Mouse (Mus musculus): ENCODE measurements around the gene Peli2. TPM values are rescaled to one million over a fixed set of nuclear protein-coding genes. Genes with fewer than 3 reads are reported as not detected.

Gene Peli2
- polyA plus RNA-seq, 2 experiments = 9.1 to 14.5 TPM

GRCm38 (mm10) chr14:48125971-48126370 lies 5.3 kb downstream of the Peli2 start:
- no peak for TF ChIP-seq POLR2A (IDR thresholded peaks at IDR 0.05; ENCODE audit: borderline replicate concordance, extremely low read depth, insufficient read depth, insufficient read length)
- ATAC-seq (ENCODE audit: low FRiP score, low read depth) = no peak
- no peak for DNase-seq (ENCODE audit: low spot score)
- WGBS = 85% methylated on average over 6 of the region's 6 CpGs
- H3K4me1 ChIP-seq (ENCODE audit: control insufficient read depth, insufficient read depth, low read length) = peaks cover 36% of the 10 kb centered on the region
- H3K27me3 ChIP-seq (ENCODE audit: control insufficient read depth, insufficient read depth, low read length) = no peaks in the 10 kb centered on the region
- no peak overlapping the region for H3K9ac ChIP-seq (ENCODE audit: low read depth, low read length, severe bottlenecking)
- H3K9me3 ChIP-seq (ENCODE audit: control insufficient read depth, low read length) = no peaks in the 10 kb centered on the region
- no peak overlapping the region for H3K4me3 ChIP-seq (replicated peaks; ENCODE audit: low read length)
- no peak overlapping the region for H3K4me2 ChIP-seq (replicated peaks; ENCODE audit: low read depth, low read length, severe bottlenecking)
- H3K36me3 ChIP-seq (ENCODE audit: control insufficient read depth, insufficient read depth, low read length) = no peaks in the 10 kb centered on the region
- no peak overlapping the region for H3K27ac ChIP-seq (replicated peaks; ENCODE audit: low read depth, low read length)

DNA sequence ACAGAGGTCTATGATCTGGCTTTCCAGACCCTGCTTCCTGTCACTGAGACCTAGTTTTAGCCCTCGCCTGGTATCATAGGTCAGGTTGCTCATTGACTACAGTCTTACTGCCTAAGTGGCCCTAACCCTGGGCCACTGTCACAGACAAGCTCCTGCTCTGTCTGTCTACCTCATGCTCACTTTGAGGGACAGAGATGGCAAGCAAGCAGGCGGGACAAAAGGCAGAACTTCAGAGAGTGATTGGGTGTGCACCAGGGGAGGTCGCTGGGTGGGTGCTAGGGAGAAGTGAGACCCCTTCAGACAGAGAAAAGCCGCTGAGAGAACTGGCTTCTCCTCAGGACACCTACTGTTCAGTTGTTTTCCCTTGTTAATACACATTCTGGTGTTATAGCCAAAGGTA lies 6.3 kb downstream of the Peli2 start:
- Histone ChIP-seq H3K27me3 (ENCODE audit: control insufficient read depth, insufficient read depth, low read length) (no peaks in the 10 kb centered on the region), H3K4me1 (ENCODE audit: control insufficient read depth, insufficient read depth, low read length) (peaks cover 44% of the 10 kb centered on the region), H3K4me2 (replicated peaks; ENCODE audit: low read depth, low read length, severe bottlenecking) (no peak overlapping the region), H3K27ac (replicated peaks; ENCODE audit: low read depth, low read length) (no peak overlapping the region), H3K36me3 (ENCODE audit: control insufficient read depth, insufficient read depth, low read length) (no peaks in the 10 kb centered on the region), H3K9me3 (ENCODE audit: control insufficient read depth, low read length) (no peaks in the 10 kb centered on the region), H3K4me3 (replicated peaks; ENCODE audit: low read length) (no peak overlapping the region), H3K9ac (ENCODE audit: low read depth, low read length, severe bottlenecking) (no peak overlapping the region)
- ATAC-seq (ENCODE audit: low FRiP score, low read depth) (no peak), DNase-seq (ENCODE audit: low spot score) (no peak)
- no peak for TF ChIP-seq POLR2A (IDR thresholded peaks at IDR 0.05; ENCODE audit: borderline replicate concordance, extremely low read depth, insufficient read depth, insufficient read length)
- WGBS = 79% methylated on average over 4 of the region's 4 CpGs

GRCm38 (mm10) chr14:48127609-48128185 lies 7.1 kb downstream of the Peli2 start:
- no peaks in the 10 kb centered on the region for H3K36me3 ChIP-seq (ENCODE audit: control insufficient read depth, insufficient read depth, low read length)
- H3K9ac ChIP-seq (ENCODE audit: low read depth, low read length, severe bottlenecking) = no peak overlapping the region
- H3K27me3 ChIP-seq (ENCODE audit: control insufficient read depth, insufficient read depth, low read length) = no peaks in the 10 kb centered on the region
- TF ChIP-seq POLR2A (IDR thresholded peaks at IDR 0.05; ENCODE audit: borderline replicate concordance, extremely low read depth, insufficient read depth, insufficient read length) = no peak
- WGBS = 67% methylated on average over 8 of the region's 8 CpGs
- no peak overlapping the region for H3K27ac ChIP-seq (replicated peaks; ENCODE audit: low read depth, low read length)
- H3K4me3 ChIP-seq (replicated peaks; ENCODE audit: low read length) = no peak overlapping the region
- H3K4me2 ChIP-seq (replicated peaks; ENCODE audit: low read depth, low read length, severe bottlenecking) = no peak overlapping the region
- H3K4me1 ChIP-seq (ENCODE audit: control insufficient read depth, insufficient read depth, low read length) = peaks cover 43% of the 10 kb centered on the region
- no peak for DNase-seq (ENCODE audit: low spot score)
- no peaks in the 10 kb centered on the region for H3K9me3 ChIP-seq (ENCODE audit: control insufficient read depth, low read length)
- no peak for ATAC-seq (ENCODE audit: low FRiP score, low read depth)

- DNase-seq (ENCODE audit: low spot score) (no peak), ATAC-seq (ENCODE audit: low FRiP score, low read depth) (no peak)
- H3K27me3 ChIP-seq (ENCODE audit: control insufficient read depth, insufficient read depth, low read length) = no peaks in the 10 kb centered on the region
- no peak overlapping the region for H3K27ac ChIP-seq (replicated peaks; ENCODE audit: low read depth, low read length)
- no peak overlapping the region for H3K4me3 ChIP-seq (replicated peaks; ENCODE audit: low read length)
- H3K4me1 ChIP-seq (ENCODE audit: control insufficient read depth, insufficient read depth, low read length) = peaks cover 46% of the 10 kb centered on the region
- WGBS = 79% methylated on average over 5 of the region's 5 CpGs
- H3K4me2 ChIP-seq (replicated peaks; ENCODE audit: low read depth, low read length, severe bottlenecking) = no peak overlapping the region
- no peaks in the 10 kb centered on the region for H3K36me3 ChIP-seq (ENCODE audit: control insufficient read depth, insufficient read depth, low read length)
- H3K9me3 ChIP-seq (ENCODE audit: control insufficient read depth, low read length) = no peaks in the 10 kb centered on the region
- TF ChIP-seq POLR2A (IDR thresholded peaks at IDR 0.05; ENCODE audit: borderline replicate concordance, extremely low read depth, insufficient read depth, insufficient read length) = no peak
- no peak overlapping the region for H3K9ac ChIP-seq (ENCODE audit: low read depth, low read length, severe bottlenecking)
These were observed 8.1 kb downstream of the Peli2 start for GRCm38 (mm10) chr14:48128701-48129100.

- H3K4me1 ChIP-seq (ENCODE audit: control insufficient read depth, insufficient read depth, low read length) = peaks cover 45% of the 10 kb centered on the region
These were observed 9.4 kb downstream of the Peli2 start for GRCm38 (mm10) chr14:48130021-48130420.

More at GRCm38 (mm10) chr14:48130021-48130420, 9.4 kb downstream of the Peli2 start:
- no peaks in the 10 kb centered on the region for H3K9me3 ChIP-seq (ENCODE audit: control insufficient read depth, low read length)
- no peaks in the 10 kb centered on the region for H3K27me3 ChIP-seq (ENCODE audit: control insufficient read depth, insufficient read depth, low read length)
- WGBS = 88% methylated on average over 6 of the region's 6 CpGs
- DNase-seq (ENCODE audit: low spot score) = no peak
- H3K36me3 ChIP-seq (ENCODE audit: control insufficient read depth, insufficient read depth, low read length) = no peaks in the 10 kb centered on the region
- no peak overlapping the region for H3K9ac ChIP-seq (ENCODE audit: low read depth, low read length, severe bottlenecking)
- H3K4me2 ChIP-seq (replicated peaks; ENCODE audit: low read depth, low read length, severe bottlenecking) = no peak overlapping the region
- ATAC-seq (ENCODE audit: low FRiP score, low read depth) = no peak
- no peak overlapping the region for H3K4me3 ChIP-seq (replicated peaks; ENCODE audit: low read length)
- H3K27ac ChIP-seq (replicated peaks; ENCODE audit: low read depth, low read length) = no peak overlapping the region
- no peak for TF ChIP-seq POLR2A (IDR thresholded peaks at IDR 0.05; ENCODE audit: borderline replicate concordance, extremely low read depth, insufficient read depth, insufficient read length)

Data from limb, embryonic 14.5 days (tissue).